Mouse (Mus musculus) skeletal muscle tissue, postnatal 0 days (tissue): Measurements from ENCODE around the gene Cd93. TPM values are rescaled to one million over a fixed set of nuclear protein-coding genes. Genes with fewer than 3 reads are reported as not detected.

Source experiments
- polyA plus RNA-seq: library from polyadenylated mRNA; unstranded; fragments of >200 nt; fragmentation: Nextera tagmentation; extraction: Ambion mirVana; gene quantifications from 2 replicates; pipeline ENCODE4 v1.2.1, GENCODE M21; 2015

The Cd93 gene
- polyA plus RNA-seq, result 13.6 and 14.4 TPM in 2 replicates

GRCm38 (mm10) chr2:148443249-148443958 is at the start of gene Cd93:
Gene Cd93 (minus strand): TSS chr2:148443563.

GRCm38 (mm10) chr2:148407870-148408760 is 35.2 kb downstream of the Cd93 start, which contains the start of gene Thbd:
Gene Thbd (minus strand): TSS chr2:148408188.

GRCm38 (mm10) chr2:148395131-148396051 is 48.0 kb downstream of the Cd93 start, which contains the start of gene Sstr4:
Gene Sstr4 (plus strand): TSS chr2:148395344.

Other genes starting within 250 kb of the Cd93 start
- gene Sstr4, start 48.2 kb downstream of the Cd93 start, polyA plus RNA-seq, result 0.44 and 0.50 TPM in 2 replicates
- gene Thbd, start 35.4 kb downstream of the Cd93 start, polyA plus RNA-seq, result 11.7 and 13.5 TPM in 2 replicates
- 20.2 and 27.2 TPM in 2 replicates for gene Nxt1, start 229.0 kb upstream of the Cd93 start, polyA plus RNA-seq
- gene Gzf1, start 237.5 kb upstream of the Cd93 start, polyA plus RNA-seq, result 14.8 and 15.2 TPM in 2 replicates